ENCODE assay signal across 8 mouse cellular contexts in genomic region chr19:46149091-46149490, GRCm38 (mm10). TPM values are rescaled to one million over a fixed set of nuclear protein-coding genes. Genes with fewer than 3 reads are reported as not detected.
A peak's percentile ranks its signal among the peaks of the same experiment; 100 is the strongest.
DNase-seq lines count a peak whose midpoint lies in the region; ATAC-seq and TF ChIP-seq lines count a peak whose summit lies in the region.

No protein-coding gene starts in this region.

- no peaks in the 10 kb centered on the region for H3K9me3 ChIP-seq in lung, embryonic 16.5 days (ENCODE audit: control insufficient read depth, low read length)
- H3K9me3 ChIP-seq in heart, embryonic 16.5 days (replicated peaks; ENCODE audit: control insufficient read depth, low read length) = no peaks in the 10 kb centered on the region
- no peaks in the 10 kb centered on the region for H3K9me3 ChIP-seq in limb, embryonic 15.5 days
- H3K9me3 ChIP-seq in stomach, embryonic 15.5 days = no peaks in the 10 kb centered on the region

- no peak overlapping the region for H3K27ac ChIP-seq in lung, embryonic 16.5 days (ENCODE audit: low read length)
- H3K27ac ChIP-seq in heart, embryonic 16.5 days (ENCODE audit: low read length) = no peak overlapping the region
- H3K27ac ChIP-seq in limb, embryonic 15.5 days = no peak overlapping the region
- no peak overlapping the region for H3K27ac ChIP-seq in stomach, embryonic 15.5 days
- H3K27ac ChIP-seq in cerebellum, adult 2 months (ENCODE audit: insufficient read depth, low read length) = no peak overlapping the region

- ATAC-seq in lung, embryonic 16.5 days (ENCODE audit: low read depth) = no peak
- ATAC-seq in heart, embryonic 16.5 days (replicated peaks; ENCODE audit: extremely low read depth, insufficient read depth, low FRiP score) = no peak
- no peak for ATAC-seq in limb, embryonic 15.5 days (ENCODE audit: insufficient number of reproducible peaks, low FRiP score, low TSS enrichment, low read depth)
- no peak for ATAC-seq in stomach, embryonic 15.5 days (ENCODE audit: insufficient read depth, low FRiP score, low read depth)

- no peak for TF ChIP-seq POLR2A in cerebellum, adult 2 months (IDR thresholded peaks at IDR 0.05; ENCODE audit: borderline replicate concordance, insufficient read depth, low read length)

- peaks cover 34% of the 10 kb centered on the region for H3K4me1 ChIP-seq in lung, embryonic 16.5 days (replicated peaks; ENCODE audit: control insufficient read depth, insufficient read depth, low read length)
- peaks cover 23% of the 10 kb centered on the region for H3K4me1 ChIP-seq in heart, embryonic 16.5 days (ENCODE audit: control insufficient read depth, insufficient read depth, low read length)
- peaks cover 27% of the 10 kb centered on the region for H3K4me1 ChIP-seq in limb, embryonic 15.5 days
- peaks cover 34% of the 10 kb centered on the region for H3K4me1 ChIP-seq in stomach, embryonic 15.5 days
- H3K4me1 ChIP-seq in cerebellum, adult 2 months (ENCODE audit: control insufficient read depth, insufficient read depth, low read length) = peaks cover 4% of the 10 kb centered on the region; the same call in 1 of the 2 replicates

- no peaks in the 10 kb centered on the region for H3K36me3 ChIP-seq in lung, embryonic 16.5 days (ENCODE audit: control insufficient read depth, insufficient read depth, low read length)
- H3K36me3 ChIP-seq in heart, embryonic 16.5 days (ENCODE audit: control insufficient read depth, insufficient read depth) = no peaks in the 10 kb centered on the region
- no peaks in the 10 kb centered on the region for H3K36me3 ChIP-seq in limb, embryonic 15.5 days
- no peaks in the 10 kb centered on the region for H3K36me3 ChIP-seq in stomach, embryonic 15.5 days

- TF ChIP-seq CTCF in cerebellum, adult 2 months (IDR thresholded peaks at IDR 0.05; ENCODE audit: borderline replicate concordance, insufficient read depth, low read depth, low read length) = no peak

- no peak for DNase-seq in lung, postnatal 10 days
- no peak for DNase-seq in embryo, embryonic 9.5 days (ENCODE audit: extremely low spot score)
- no peak for DNase-seq in cerebellum, adult 2 months
- DNase-seq in cerebellum, postnatal 36 days = no peak

- 19% methylated on average over 12 of the region's 12 CpGs for WGBS in lung, embryonic 16.5 days
- 26% methylated on average over 12 of the region's 12 CpGs for WGBS in heart, embryonic 16.5 days
- WGBS in limb, embryonic 15.5 days = 30% methylated on average over 12 of the region's 12 CpGs
- 26% methylated on average over 12 of the region's 12 CpGs for WGBS in stomach, embryonic 15.5 days
- WGBS in cerebellum, adult 2 months = 48% methylated on average over 12 of the region's 12 CpGs

- H3K9ac ChIP-seq in lung, embryonic 16.5 days (ENCODE audit: low read length) = no peak overlapping the region
- no peak overlapping the region for H3K9ac ChIP-seq in heart, embryonic 16.5 days (ENCODE audit: low read length)
- H3K9ac ChIP-seq in limb, embryonic 15.5 days = no peak overlapping the region
- H3K9ac ChIP-seq in stomach, embryonic 15.5 days = no peak overlapping the region

- peak overlapping the region; percentile 99 for H3K4me2 ChIP-seq in lung, embryonic 16.5 days (ENCODE audit: low read depth, low read length)
- H3K4me2 ChIP-seq in heart, embryonic 16.5 days (ENCODE audit: low read depth, low read length) = peak overlapping the region; percentile 93
- H3K4me2 ChIP-seq in limb, embryonic 15.5 days = peak overlapping the region; percentile 98
- peak overlapping the region; percentile 95 for H3K4me2 ChIP-seq in stomach, embryonic 15.5 days

- H3K27me3 ChIP-seq in lung, embryonic 16.5 days (ENCODE audit: control insufficient read depth, insufficient read depth, low read depth, low read length) = peaks cover 65% of the 10 kb centered on the region
- peaks cover 34% of the 10 kb centered on the region for H3K27me3 ChIP-seq in heart, embryonic 16.5 days (ENCODE audit: control insufficient read depth, insufficient read depth, low read length)
- peaks cover 67% of the 10 kb centered on the region for H3K27me3 ChIP-seq in limb, embryonic 15.5 days
- H3K27me3 ChIP-seq in stomach, embryonic 15.5 days (replicated peaks) = peaks cover 59% of the 10 kb centered on the region
- H3K27me3 ChIP-seq in cerebellum, adult 2 months (ENCODE audit: control insufficient read depth, insufficient read depth, low read length) = no peaks in the 10 kb centered on the region; the same call in 1 of the 2 replicates

- H3K4me3 ChIP-seq in lung, embryonic 16.5 days (ENCODE audit: low read length) = peak overlapping the region; percentile 62
- peak overlapping the region; percentile 68; the same call in 1 of the 2 replicates for H3K4me3 ChIP-seq in heart, embryonic 16.5 days (ENCODE audit: low read length)
- peak overlapping the region; percentile 58 for H3K4me3 ChIP-seq in limb, embryonic 15.5 days
- H3K4me3 ChIP-seq in stomach, embryonic 15.5 days (replicated peaks) = peak overlapping the region; percentile 57
- no peak overlapping the region for H3K4me3 ChIP-seq in cerebellum, adult 2 months (replicated peaks; ENCODE audit: insufficient read depth, low read depth, low read length)

RNA-seq across cellular contexts. Expression of gene Pitx3, which starts 1.0 kb away (rescaled TPM):
- 0.55 TPM in 1 of 2 replicates, not detected in the other for polyA plus RNA-seq in lung, embryonic 16.5 days (2015; fragmentation: Nextera tagmentation; extraction: Ambion mirVana)
- 0.33 and 0.39 TPM in 2 replicates for polyA plus RNA-seq in heart, embryonic 16.5 days (2015; fragmentation: Nextera tagmentation; extraction: Ambion mirVana)
- polyA plus RNA-seq in limb, embryonic 15.5 days (2015; fragmentation: Nextera tagmentation; extraction: Ambion mirVana) = 5.4 and 8.5 TPM in 2 replicates
- 0.15 TPM in 1 of 2 replicates, not detected in the other for polyA plus RNA-seq in stomach, embryonic 15.5 days (2015; fragmentation: Nextera tagmentation; extraction: Ambion mirVana)
- polyA plus RNA-seq in cerebellum, adult 2 months (2012; rRNA removed) = 0.14 and 0.31 TPM in 2 replicates

RNA-seq across cellular contexts. Expression of gene Gbf1, which starts 3.2 kb away (rescaled TPM):
- polyA plus RNA-seq in lung, embryonic 16.5 days (2015; fragmentation: Nextera tagmentation; extraction: Ambion mirVana) = 45.5 and 47.2 TPM in 2 replicates
- 36.1 and 42.7 TPM in 2 replicates for polyA plus RNA-seq in heart, embryonic 16.5 days (2015; fragmentation: Nextera tagmentation; extraction: Ambion mirVana)
- polyA plus RNA-seq in limb, embryonic 15.5 days (2015; fragmentation: Nextera tagmentation; extraction: Ambion mirVana) = 73.8 and 76.7 TPM in 2 replicates
- polyA plus RNA-seq in stomach, embryonic 15.5 days (2015; fragmentation: Nextera tagmentation; extraction: Ambion mirVana) = 59.3 and 63.1 TPM in 2 replicates
- 85.3 and 91.0 TPM in 2 replicates for polyA plus RNA-seq in cerebellum, adult 2 months (2012; rRNA removed)

RNA-seq across cellular contexts. Expression of gene Elovl3, which starts 17.4 kb away (rescaled TPM):
- polyA plus RNA-seq in lung, embryonic 16.5 days (2015; fragmentation: Nextera tagmentation; extraction: Ambion mirVana) = 0.10 TPM in 1 of 2 replicates, not detected in the other
- polyA plus RNA-seq in heart, embryonic 16.5 days (2015; fragmentation: Nextera tagmentation; extraction: Ambion mirVana) = not detected in 2 replicates
- polyA plus RNA-seq in limb, embryonic 15.5 days (2015; fragmentation: Nextera tagmentation; extraction: Ambion mirVana) = 0.40 and 0.66 TPM in 2 replicates
- polyA plus RNA-seq in stomach, embryonic 15.5 days (2015; fragmentation: Nextera tagmentation; extraction: Ambion mirVana) = not detected in 2 replicates
- not detected in 2 replicates for polyA plus RNA-seq in cerebellum, adult 2 months (2012; rRNA removed)
